Mouse (Mus musculus): ENCODE results near the gene 4933415A04Rik.
A peak's percentile ranks its signal among the peaks of the same experiment; 100 is the strongest.

4933415A04Rik gene

GRCm38 (mm10) chr11:43632566-43632965 lies 45.7 kb downstream of the 4933415A04Rik start:
- peak; percentile 84 for ATAC-seq (ENCODE audit: low TSS enrichment)

- peak; percentile 20; the same call in 1 of the 2 replicates for ATAC-seq (ENCODE audit: low TSS enrichment)
Measured at GRCm38 (mm10) chr11:43633165-43633564, 46.3 kb downstream of the 4933415A04Rik start.

- ATAC-seq (ENCODE audit: low TSS enrichment), result peak; percentile 38
Measured at GRCm38 (mm10) chr11:43633658-43634401, 47.0 kb downstream of the 4933415A04Rik start.

- ATAC-seq (ENCODE audit: low TSS enrichment), result peak; percentile 50; the same call in 1 of the 2 replicates
Measured at GRCm38 (mm10) chr11:43636761-43637160, 49.9 kb downstream of the 4933415A04Rik start.

DNA sequence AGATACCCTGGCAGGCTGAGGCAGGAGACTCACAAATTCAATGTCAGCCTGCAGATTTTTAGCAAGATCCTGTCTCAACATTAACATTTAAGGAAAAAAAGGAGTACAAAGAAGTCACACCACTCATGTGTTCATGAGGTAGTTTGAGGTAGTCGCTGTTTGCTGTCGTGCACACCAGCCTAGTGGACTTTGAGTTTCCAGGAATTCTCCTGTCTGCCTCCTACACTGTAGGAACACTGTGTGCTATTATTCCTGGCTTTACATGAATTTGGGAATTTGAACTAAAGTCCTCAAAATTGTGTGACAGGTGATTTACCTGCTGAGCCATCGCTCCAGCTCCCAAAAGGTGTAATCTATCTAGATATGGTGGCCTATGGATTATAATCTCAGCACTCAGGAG lies 51.6 kb downstream of the 4933415A04Rik start:
- ATAC-seq (ENCODE audit: low TSS enrichment), result no peak
